ENCODE assay signal across 9 mouse cellular contexts in the genomic region with DNA sequence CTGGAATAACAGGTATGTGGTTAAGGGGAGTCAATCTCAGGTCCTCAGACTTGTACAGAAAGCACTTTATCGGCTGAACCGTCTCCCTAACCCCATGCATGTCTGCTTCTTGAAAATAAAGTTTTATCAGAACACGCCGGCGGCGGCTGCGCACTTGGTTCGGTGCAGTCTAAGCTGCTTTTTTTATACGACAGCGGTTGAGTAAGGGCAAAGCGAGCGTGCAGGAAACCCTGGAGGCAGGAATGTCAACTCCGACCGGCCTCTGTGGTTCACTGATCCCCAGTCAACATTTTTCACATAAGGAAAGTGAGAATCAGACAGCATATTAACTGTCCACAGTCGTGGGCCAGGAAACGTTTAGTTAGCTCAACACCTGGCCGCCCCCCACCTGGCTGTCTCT.
DNase-seq lines count a peak whose midpoint lies in the region; ATAC-seq and TF ChIP-seq lines count a peak whose summit lies in the region.
"Had no signal": no experiment of that assay in that cellular context is flagged by ENCODE, and none has a peak within 500 bp of the region (broad histone marks: within the 10 kb centered on the region; RNA-seq: fewer than 3 reads in every experiment).

No protein-coding gene starts in this region.

- 50% methylated on average over 17 of the region's 17 CpGs for WGBS in lung, adult 2 months
- 26% methylated on average over 17 of the region's 17 CpGs for WGBS in kidney, postnatal 0 days
- WGBS in stomach, embryonic 14.5 days: 41% methylated on average over 17 of the region's 17 CpGs

- peak overlapping the region; percentile 43 for H3K4me2 ChIP-seq in kidney, postnatal 0 days (ENCODE audit: low read length)
- H3K4me2 ChIP-seq in stomach, embryonic 14.5 days (replicated peaks; ENCODE audit: low read depth, low read length): 0 out of 2 replicates have a peak overlapping the region, but pooled peaks have one; percentile 10
- H3K4me2 ChIP-seq: forebrain, embryonic 12.5 days had no signal

- DNase-seq in lung, postnatal 10 days: peak; percentile 61
- no peak for DNase-seq in lung, adult 2 months
- DNase-seq in embryo, embryonic 11.5 days (ENCODE audit: low read depth, low spot score): peak; percentile 54
- DNase-seq in kidney, postnatal 0 days (ENCODE audit: low spot score): peak; percentile 92
- DNase-seq in layer of hippocampus, postnatal 10 days (ENCODE audit: low spot score in 2 of 2): no peak
- DNase-seq in cerebellum, adult 18-20 months: no peak

- peak; percentile 82 for ATAC-seq in kidney, postnatal 0 days (replicated peaks; ENCODE audit: low FRiP score, low read depth)
- ATAC-seq in stomach, embryonic 14.5 days (ENCODE audit: insufficient number of reproducible peaks, insufficient read depth, low FRiP score, low read depth): no peak
- ATAC-seq: Patski had no signal

- no peaks in the 10 kb centered on the region for H3K27me3 ChIP-seq in kidney, postnatal 0 days (ENCODE audit: insufficient read depth, low read length)
- H3K27me3 ChIP-seq in stomach, embryonic 14.5 days (ENCODE audit: control insufficient read depth, insufficient read depth, low read length): no peaks in the 10 kb centered on the region
- H3K27me3 ChIP-seq: forebrain, embryonic 12.5 days; Patski had no signal

- H3K9ac ChIP-seq in kidney, postnatal 0 days (ENCODE audit: low read depth, low read length): no peak overlapping the region
- H3K9ac ChIP-seq in stomach, embryonic 14.5 days (replicated peaks; ENCODE audit: low read depth, low read length): no peak overlapping the region
- H3K9ac ChIP-seq: forebrain, embryonic 12.5 days had no signal

- no peaks in the 10 kb centered on the region for H3K36me3 ChIP-seq in kidney, postnatal 0 days (ENCODE audit: insufficient read depth, low read length)
- no peaks in the 10 kb centered on the region for H3K36me3 ChIP-seq in stomach, embryonic 14.5 days (ENCODE audit: control insufficient read depth, insufficient read depth, low read length)

- no peaks in the 10 kb centered on the region for H3K9me3 ChIP-seq in kidney, postnatal 0 days (replicated peaks; ENCODE audit: low read length)
- no peaks in the 10 kb centered on the region for H3K9me3 ChIP-seq in stomach, embryonic 14.5 days (ENCODE audit: control insufficient read depth, low read depth, low read length)
- H3K9me3 ChIP-seq: forebrain, embryonic 12.5 days had no signal

- no peaks in the 10 kb centered on the region; the same call in 1 of the 2 replicates for H3K4me1 ChIP-seq in lung, adult 2 months (ENCODE audit: control insufficient read depth, insufficient read depth, low read length)
- H3K4me1 ChIP-seq in kidney, postnatal 0 days (replicated peaks; ENCODE audit: insufficient read depth, low read length): peaks cover 3% of the 10 kb centered on the region
- peaks cover 10% of the 10 kb centered on the region; the same call in 1 of the 2 replicates for H3K4me1 ChIP-seq in stomach, embryonic 14.5 days (ENCODE audit: control insufficient read depth, insufficient read depth, low read length)

- H3K4me3 ChIP-seq in lung, adult 2 months (replicated peaks; ENCODE audit: extremely low read depth, low read depth, low read length): no peak overlapping the region
- no peak overlapping the region for H3K4me3 ChIP-seq in kidney, postnatal 0 days (replicated peaks; ENCODE audit: low read depth, low read length)
- H3K4me3 ChIP-seq in stomach, embryonic 14.5 days (ENCODE audit: low read depth, low read length): no peak overlapping the region
- H3K4me3 ChIP-seq: forebrain, embryonic 12.5 days had no signal

- H3K27ac ChIP-seq in kidney, postnatal 0 days: peak overlapping the region; percentile 75
- H3K27ac ChIP-seq in stomach, embryonic 14.5 days (ENCODE audit: low read length): peak overlapping the region; percentile 21; the same call in 1 of the 2 replicates
- H3K27ac ChIP-seq: forebrain, embryonic 12.5 days had no signal

- no peak for TF ChIP-seq POLR2A in lung, adult 2 months (IDR thresholded peaks at IDR 0.05; ENCODE audit: borderline replicate concordance, extremely low read depth, low read depth, low read length)

- no peak for TF ChIP-seq CTCF in lung, adult 2 months (IDR thresholded peaks at IDR 0.05; ENCODE audit: insufficient read depth, low read length)
- peak; percentile 72 for TF ChIP-seq CTCF in kidney, postnatal 0 days (IDR thresholded peaks at IDR 0.05; ENCODE audit: low read depth)

Comparison
In these comparisons a context has a peak if more than half of its experiments do, and no peak if none do; other contexts are left out.
1. DNase-seq: peak in lung, postnatal 10 days (single experiment), embryo, embryonic 11.5 days (single experiment) and kidney, postnatal 0 days (single experiment); none in lung, adult 2 months (single experiment), layer of hippocampus, postnatal 10 days (0 of 2) and cerebellum, adult 18-20 months (0 of 2).